Mouse (Mus musculus) gastrocnemius, postnatal 25 days (tissue): ENCODE data around the gene Ywhag. TPM values are rescaled to one million over a fixed set of nuclear protein-coding genes. Genes with fewer than 3 reads are reported as not detected.

ENCODE experiments used
- DNase-seq: peaks from one replicate; pipeline ENCODE4 v3.0.0; 2022
- total RNA-seq, 2 experiments: library from RNA; stranded (reverse); gene quantifications; 1 replicate in 1 of 2; 2 replicates in 1 of 2; pipeline ENCODE4 v1.2.3; 2021

The Ywhag gene
- total RNA-seq, 2 experiments from 2014 or later: 282 to 288 TPM

DNA sequence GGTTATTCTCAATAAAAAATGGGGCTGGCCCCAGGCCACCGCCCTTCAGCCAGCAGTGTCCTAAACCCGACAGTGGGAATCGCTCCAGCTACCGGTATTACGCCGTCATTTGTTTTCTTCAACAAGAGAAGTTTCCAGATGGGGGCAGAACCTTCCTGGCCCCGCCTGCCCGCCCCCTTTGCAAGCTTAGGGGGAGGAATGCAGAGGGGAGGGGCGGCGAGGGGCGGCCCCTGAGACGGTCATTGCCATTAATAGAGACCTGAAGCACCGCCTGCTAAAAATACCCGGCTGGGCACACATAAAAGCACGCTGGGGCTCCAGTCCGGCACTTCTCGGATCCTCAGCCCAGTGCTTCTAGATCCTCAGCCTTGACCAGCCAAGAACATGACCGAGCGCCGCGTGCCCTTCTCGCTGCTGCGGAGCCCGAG lies 46.7 kb downstream of the Ywhag start, which contains the start of gene Hspb1:
TSS of gene Hspb1 (plus strand) at position 245 of the 428 bp plus-strand sequence.
- DNase-seq: peak; percentile 93

DNA sequence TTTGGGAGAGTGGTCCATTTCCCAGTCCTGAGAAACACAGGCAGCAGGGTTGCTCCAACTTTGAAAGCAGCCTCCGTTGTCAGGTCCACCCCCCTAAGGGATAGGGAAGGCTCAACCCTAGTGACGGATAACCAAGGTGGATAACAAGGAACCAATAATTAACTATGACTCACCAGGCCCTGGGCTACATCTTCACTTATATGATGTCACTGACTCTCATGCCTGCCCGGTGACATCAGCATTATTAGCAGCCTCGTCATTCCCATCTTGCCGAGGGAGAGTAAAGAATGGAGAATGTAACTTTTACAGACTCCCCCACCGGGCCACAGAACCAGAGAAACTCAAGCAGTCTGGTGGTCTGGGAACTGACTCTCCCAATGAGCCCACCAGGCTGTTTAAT lies 49.8 kb downstream of the Ywhag start:
- DNase-seq: no peak

DNA sequence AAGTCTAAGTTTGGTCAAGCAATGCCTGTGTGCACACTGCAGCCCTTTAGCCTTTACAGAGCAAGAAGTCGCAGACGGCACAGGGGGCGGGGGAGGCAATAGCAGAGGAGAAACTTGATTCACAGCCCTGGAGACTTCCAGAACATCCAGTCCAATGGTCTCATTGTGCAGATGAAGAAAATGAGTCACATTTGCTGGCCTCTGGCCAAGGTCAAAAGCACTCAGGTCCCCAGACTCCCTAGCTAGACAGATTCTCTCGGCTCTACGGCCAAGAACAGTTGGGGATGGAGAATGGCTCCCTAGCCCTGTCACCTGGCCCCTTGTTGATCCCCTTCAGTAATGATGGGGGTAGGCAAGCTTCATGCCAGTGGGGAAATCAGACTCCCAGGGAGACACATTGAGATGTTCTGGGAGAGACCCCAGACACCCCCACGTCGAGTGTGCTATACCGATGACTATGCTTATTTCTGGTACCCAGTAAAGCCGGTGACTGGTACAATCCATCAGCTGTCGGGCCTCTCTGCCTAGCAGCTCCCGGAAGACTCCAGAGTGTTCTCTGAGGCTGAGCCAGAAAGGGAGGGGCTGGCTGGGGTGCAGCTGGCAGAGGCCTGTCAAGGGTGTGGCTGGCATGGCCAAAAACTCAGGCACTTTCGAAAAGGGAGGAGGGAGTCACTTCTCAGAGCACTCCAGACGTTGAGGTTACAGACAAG lies 54.8 kb downstream of the Ywhag start:
- DNase-seq: peak; percentile 94

DNA sequence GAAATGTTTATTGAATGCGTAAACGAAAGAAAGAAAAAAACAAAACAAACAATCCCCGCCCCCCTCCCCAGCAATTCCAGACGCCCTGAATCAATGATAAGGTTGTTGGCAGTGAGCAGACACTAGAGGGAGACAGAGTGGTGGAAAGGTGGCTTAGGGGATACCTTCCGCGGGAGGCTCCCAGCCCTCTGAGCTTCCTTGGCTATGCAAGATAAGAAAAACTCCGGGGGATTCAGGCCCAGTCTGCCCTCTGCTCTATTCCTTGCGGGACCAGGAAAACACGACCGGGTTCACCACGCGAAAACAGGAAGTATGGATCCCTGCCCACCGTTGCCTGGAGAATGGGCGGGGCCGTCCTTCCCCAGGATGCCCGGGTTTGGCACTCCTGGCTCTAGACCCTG lies 56.6 kb downstream of the Ywhag start:
- DNase-seq: peak; percentile 51

DNA sequence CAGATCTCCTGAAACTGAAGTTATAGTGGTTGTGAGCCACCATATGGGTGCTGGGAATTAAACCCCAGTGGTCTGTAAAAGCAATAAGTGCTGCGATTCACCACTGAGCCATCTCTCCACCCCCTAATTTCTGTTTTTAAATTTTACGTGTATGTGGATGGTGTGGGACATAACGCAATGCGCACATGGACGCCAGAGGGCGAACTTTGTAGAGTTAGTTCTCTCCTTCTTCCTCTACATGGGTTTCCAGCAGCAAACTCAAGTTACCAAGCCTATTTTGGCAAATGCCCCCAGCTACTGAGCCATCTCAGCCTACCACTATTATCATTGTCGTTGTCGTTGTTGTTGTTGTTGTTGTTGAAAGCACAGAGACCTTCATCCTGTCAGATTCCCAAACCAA lies 57.2 kb downstream of the Ywhag start:
- DNase-seq: no peak

DNA sequence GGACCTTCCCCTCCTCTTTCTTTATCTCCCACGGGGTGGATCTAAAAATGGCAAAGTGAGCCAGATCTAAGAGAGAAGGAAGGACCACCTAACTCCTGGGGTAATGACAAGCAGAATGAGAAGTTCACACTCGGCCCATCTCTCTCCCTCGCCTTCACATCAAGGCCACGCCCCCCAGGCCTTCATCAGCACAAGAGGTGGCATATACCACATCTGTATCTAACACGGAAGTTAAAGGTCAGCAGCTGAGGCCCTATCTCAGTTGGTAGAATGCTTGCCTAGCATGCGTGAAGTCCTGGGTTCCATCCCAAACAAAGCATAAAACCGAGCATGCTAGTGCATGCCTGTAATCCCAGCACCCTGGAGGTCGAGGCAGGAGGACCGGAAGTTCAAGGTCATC lies 60.7 kb downstream of the Ywhag start:
- DNase-seq: no peak

DNA sequence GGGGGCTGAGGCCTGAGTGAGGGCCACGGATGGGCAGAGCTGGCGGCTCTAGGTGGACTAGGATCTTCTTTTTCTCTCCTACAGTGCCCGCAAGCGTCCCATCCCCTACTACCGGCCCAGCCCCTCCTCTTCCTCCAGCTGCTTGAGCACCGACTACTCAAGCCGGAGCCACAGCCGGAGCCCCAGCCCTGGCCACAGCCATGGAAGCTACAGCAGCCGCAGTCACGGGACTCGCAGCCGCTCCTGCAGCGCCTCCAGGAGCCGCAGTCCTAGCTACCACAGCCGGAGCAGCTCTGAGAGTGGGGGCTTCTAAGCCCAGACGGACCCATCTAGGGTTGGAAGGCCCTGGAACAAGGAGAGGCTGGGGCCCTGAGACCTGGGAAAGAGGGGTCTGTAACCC lies 61.4 kb downstream of the Ywhag start:
- no peak for DNase-seq

DNA sequence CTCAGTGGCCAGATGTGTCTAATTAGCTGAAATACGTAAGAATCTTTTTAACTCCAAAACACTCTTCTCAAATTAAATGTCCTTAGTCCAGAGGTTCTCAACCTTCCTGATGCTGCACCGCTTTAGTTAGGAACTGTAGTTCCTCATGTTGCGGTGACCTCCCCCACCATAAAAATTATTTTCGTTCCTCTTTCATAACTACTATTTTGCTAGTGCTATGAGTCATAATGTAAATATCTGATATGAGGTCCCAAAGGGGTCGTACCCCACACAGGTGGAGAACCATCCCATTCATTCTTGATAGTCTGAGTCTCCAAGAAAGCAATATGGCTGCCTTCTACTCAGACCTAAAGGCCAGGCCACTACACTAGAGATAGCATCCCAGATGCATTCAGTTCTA lies 63.9 kb downstream of the Ywhag start:
- no peak for DNase-seq

DNA sequence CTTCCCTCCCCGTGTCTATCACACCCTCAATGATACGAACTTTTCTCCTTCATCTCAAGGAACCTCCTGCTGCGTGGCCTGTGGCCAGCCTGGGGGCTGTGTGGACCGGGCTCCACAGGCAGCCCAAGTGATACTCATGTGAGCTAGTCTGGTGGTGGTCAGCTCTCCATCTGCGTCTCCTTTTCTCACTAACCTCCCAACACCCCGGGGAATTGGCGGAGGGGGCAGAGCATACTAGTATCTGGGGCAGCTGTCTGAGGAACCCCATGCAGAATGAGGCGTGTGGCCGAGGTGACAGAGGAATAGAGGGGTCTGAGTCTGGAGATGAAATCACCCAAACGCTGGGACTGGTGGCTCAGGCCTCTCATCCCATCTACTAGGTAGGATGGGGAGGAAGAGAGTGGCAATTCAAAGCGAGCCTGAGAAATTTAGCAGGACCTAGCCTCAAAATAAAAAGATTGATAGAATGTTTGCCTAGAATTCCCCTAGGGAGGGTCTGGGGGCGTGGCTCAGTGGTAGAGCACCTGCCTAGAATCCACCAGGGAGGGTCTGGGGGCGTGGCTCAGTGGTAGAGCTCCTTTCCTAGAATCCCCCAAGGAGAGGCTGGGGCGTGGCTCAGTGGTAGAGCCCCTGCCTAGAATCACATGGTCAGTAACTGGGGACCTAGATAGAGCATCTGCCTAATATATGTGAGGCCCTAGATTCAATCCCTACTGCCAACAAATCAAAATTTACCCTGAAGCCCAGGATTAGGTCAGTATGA lies 64.6 kb downstream of the Ywhag start:
- no peak for DNase-seq

DNA sequence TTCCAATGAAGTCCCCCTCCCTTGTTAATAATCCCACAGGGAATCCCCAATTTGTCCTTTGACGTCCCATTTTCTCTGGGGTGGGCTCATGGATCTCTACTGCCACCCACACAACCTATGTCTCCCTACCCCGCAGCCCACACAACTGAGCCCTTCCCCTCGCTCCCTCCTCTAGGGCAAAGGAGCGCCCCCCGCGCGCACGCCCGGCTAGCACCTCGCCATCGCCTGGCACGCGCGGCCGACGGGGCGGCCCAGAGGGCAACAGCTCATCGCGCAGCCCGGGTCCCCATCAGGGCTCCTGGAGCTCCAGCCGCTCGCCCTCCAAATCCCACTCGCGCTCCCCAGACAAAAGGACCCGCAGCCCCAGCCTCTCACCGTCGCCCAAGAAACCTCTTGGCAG lies 65.8 kb downstream of the Ywhag start:
- no peak for DNase-seq

DNA sequence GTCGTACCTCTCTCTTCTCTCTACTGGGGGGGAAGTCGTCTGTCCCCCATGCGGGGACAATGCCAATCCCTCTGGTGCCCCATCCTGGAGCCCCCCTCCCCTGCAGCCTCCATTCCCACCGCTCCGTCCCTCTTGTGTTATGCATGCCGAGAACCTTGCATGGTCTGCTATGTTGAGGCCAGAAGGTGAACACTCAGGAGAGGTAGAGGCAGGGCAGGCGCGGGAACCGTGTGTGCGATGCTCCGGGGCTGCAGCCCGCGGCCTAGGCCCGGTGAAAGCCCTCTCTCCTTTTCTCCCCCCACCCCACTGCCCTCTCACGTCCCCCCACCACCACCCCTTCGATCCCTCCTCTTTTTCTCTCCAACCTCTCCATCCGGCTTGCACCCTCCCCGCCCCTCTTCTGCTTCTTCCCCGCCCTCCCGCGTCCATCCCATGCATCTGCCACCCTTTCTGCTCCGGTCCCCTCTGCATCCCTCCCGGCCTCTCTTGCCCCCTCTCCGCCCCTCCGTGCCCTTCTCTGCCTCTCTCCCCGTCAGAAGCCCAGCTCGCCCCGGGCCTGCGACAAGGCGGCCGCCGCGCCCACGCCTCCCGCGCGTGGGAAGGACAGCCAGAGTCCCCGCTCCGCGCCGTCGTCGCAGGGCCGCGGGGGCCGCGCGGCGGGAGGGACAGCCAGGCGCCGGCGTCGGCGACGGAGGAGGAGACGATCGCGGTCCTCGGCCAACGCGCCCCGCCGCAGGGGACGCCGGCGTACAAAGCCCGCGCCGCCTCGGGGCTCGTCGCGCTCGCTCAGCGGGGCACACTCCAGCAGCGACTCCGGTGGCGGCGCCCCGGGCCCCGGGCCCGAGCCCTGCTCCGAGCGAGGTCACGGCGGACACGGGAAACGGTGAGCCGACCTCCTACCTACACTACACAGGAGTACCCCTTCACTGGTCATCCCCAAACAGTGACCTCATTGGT lies 66.5 kb downstream of the Ywhag start:
- DNase-seq: no peak

DNA sequence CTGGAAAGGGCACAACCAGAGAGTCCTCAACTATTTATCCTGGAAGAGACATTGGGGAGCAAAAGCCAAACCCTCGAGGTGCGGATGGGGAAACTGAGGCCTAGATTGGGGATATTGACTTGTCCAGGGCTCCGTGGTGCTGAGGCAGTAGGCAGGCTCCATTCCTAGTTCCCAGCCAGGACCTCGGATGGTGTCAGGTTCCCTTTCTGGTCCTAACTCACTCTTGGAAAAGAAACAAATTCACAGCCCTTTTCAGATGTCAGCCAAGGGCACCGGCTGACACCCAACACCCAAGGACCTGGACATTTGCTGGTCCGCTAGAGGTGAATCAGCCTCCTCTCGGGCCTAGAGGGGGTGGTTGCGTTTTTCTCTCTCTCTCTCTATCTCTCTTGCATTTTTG lies 67.8 kb downstream of the Ywhag start:
- DNase-seq: peak; percentile 53

Other genes starting within 250 kb of the Ywhag start
- gene Tmem120a, start 190.2 kb downstream of the Ywhag start, total RNA-seq: 10 to 100 TPM in 1 of 2 experiments, 1 to 10 TPM in 1; 5.6 to 10.5 TPM
- not detected for gene Styxl1, start 156.2 kb downstream of the Ywhag start, total RNA-seq
- gene Mdh2, start 156.1 kb downstream of the Ywhag start, total RNA-seq: 1,000 to 10,000 TPM; 1,176 to 1,179 TPM
- under 1 TPM; 0.08 to 0.21 TPM for gene Srrm3, start 127.7 kb downstream of the Ywhag start, total RNA-seq
- gene Hspb1, start 46.7 kb downstream of the Ywhag start, total RNA-seq: 100 to 1,000 TPM; 290 to 454 TPM
- 1 to 10 TPM in 1 of 2 experiments, under 1 TPM in 1; 0.67 to 1.2 TPM for gene Ssc4d, start 39.9 kb upstream of the Ywhag start, total RNA-seq
- not detected for gene Zp3, start 45.5 kb upstream of the Ywhag start, total RNA-seq
- 1 to 10 TPM; 5.9 to 7.3 TPM for gene Dtx2, start 60.2 kb upstream of the Ywhag start, total RNA-seq
- under 1 TPM in 1 of 2 experiments, not detected in 1; 0.11 TPM for gene Upk3b, start 103.9 kb upstream of the Ywhag start, total RNA-seq
- not detected for gene Upk3bl, start 119.9 kb upstream of the Ywhag start, total RNA-seq
- gene Rasa4, start 149.3 kb upstream of the Ywhag start, total RNA-seq: 10 to 100 TPM; 23.6 to 26.4 TPM
- 10 to 100 TPM; 55.1 to 58.7 TPM for gene Polr2j, start 182.0 kb upstream of the Ywhag start, total RNA-seq
- 1 to 10 TPM; 3.2 to 3.8 TPM for gene Lrwd1, start 201.5 kb upstream of the Ywhag start, total RNA-seq
- gene Alkbh4, start 201.5 kb upstream of the Ywhag start, total RNA-seq: 1 to 10 TPM; 3.9 to 4.4 TPM
- gene Orai2, start 236.1 kb upstream of the Ywhag start, total RNA-seq: 1 to 10 TPM; 1.5 to 1.6 TPM